Mouse (Mus musculus) kidney, adult 2 months (tissue): ENCODE results near the gene Ppl.

Experiments
- CTCF ChIP-seq: fragments of 200-500 bp; conservative IDR thresholded peaks from 2 replicates; pipeline ENCODE4 v1.5.1; 2011; ENCODE audit warnings: low read depth, mild to moderate bottlenecking, control low read depth, low read length, moderate library complexity, mixed read lengths; ENCODE audit not compliant: insufficient read depth, insufficient read length
- POLR2A ChIP-seq: fragments of 200-500 bp; IDR thresholded peaks from one replicate; pipeline ENCODE4 v1.6.1; 2011; ENCODE audit warnings: low read depth, low read length, control low read depth

- TF ChIP-seq POLR2A: no peak
- TF ChIP-seq CTCF: no peak
Measured at GRCm38 (mm10) chr16:5093285-5093684, 38.9 kb downstream of the Ppl start.
